Mouse (Mus musculus): ENCODE data around the gene Gm49380.

GRCm38 (mm10) chr9:44085741-44086665 lies 27.3 kb downstream of the Gm49380 start:
- TF ChIP-seq CTCF (IDR thresholded peaks at IDR 0.05) (no peak), EP300 (IDR thresholded peaks at IDR 0.05) (no peak)

All from lung, postnatal 0 days (tissue).